Mouse (Mus musculus): ENCODE results near the gene Clstn2. TPM values are rescaled to one million over a fixed set of nuclear protein-coding genes. Genes with fewer than 3 reads are reported as not detected.

Gene Clstn2
- total RNA-seq, 2 experiments from 2014 or later: not detected

- ATAC-seq (ENCODE audit: poor library complexity, severe bottlenecking): no peak
Measured at GRCm38 (mm10) chr9:97490591-97491176, 542.3 kb downstream of the Clstn2 start.

GRCm38 (mm10) chr9:97486826-97487225 lies 546.2 kb downstream of the Clstn2 start:
- ATAC-seq (ENCODE audit: poor library complexity, severe bottlenecking): no peak

- no peak for ATAC-seq (ENCODE audit: poor library complexity, severe bottlenecking)
Measured at GRCm38 (mm10) chr9:97481187-97481586, 551.8 kb downstream of the Clstn2 start.

- ATAC-seq (ENCODE audit: poor library complexity, severe bottlenecking): no peak
Measured at GRCm38 (mm10) chr9:97476961-97477360, 556.0 kb downstream of the Clstn2 start.

- no peak for ATAC-seq (ENCODE audit: poor library complexity, severe bottlenecking)
Measured at GRCm38 (mm10) chr9:97476456-97476855, 556.5 kb downstream of the Clstn2 start.

- ATAC-seq (ENCODE audit: poor library complexity, severe bottlenecking): no peak
Measured at GRCm38 (mm10) chr9:97474896-97475295, 558.1 kb downstream of the Clstn2 start.

- ATAC-seq (ENCODE audit: poor library complexity, severe bottlenecking): no peak
Measured at GRCm38 (mm10) chr9:97471014-97471591, 561.9 kb downstream of the Clstn2 start.

- ATAC-seq (ENCODE audit: poor library complexity, severe bottlenecking): no peak
Measured at GRCm38 (mm10) chr9:97460452-97460851, 572.5 kb downstream of the Clstn2 start.

GRCm38 (mm10) chr9:97459745-97460144 lies 573.2 kb downstream of the Clstn2 start:
- no peak for ATAC-seq (ENCODE audit: poor library complexity, severe bottlenecking)

- ATAC-seq (ENCODE audit: poor library complexity, severe bottlenecking): no peak
Measured at GRCm38 (mm10) chr9:97449316-97450050, 583.5 kb downstream of the Clstn2 start.

- no peak for ATAC-seq (ENCODE audit: poor library complexity, severe bottlenecking)
Measured at GRCm38 (mm10) chr9:97439872-97440636, 592.9 kb downstream of the Clstn2 start.

- ATAC-seq (ENCODE audit: poor library complexity, severe bottlenecking): no peak
Measured at GRCm38 (mm10) chr9:97434666-97435065, 598.3 kb downstream of the Clstn2 start.

- ATAC-seq (ENCODE audit: poor library complexity, severe bottlenecking): no peak
Measured at GRCm38 (mm10) chr9:97429885-97430449, 603.0 kb downstream of the Clstn2 start.

GRCm38 (mm10) chr9:97428127-97428526 lies 604.9 kb downstream of the Clstn2 start:
- ATAC-seq (ENCODE audit: poor library complexity, severe bottlenecking): no peak

GRCm38 (mm10) chr9:97420896-97421295 lies 612.1 kb downstream of the Clstn2 start:
- no peak for ATAC-seq (ENCODE audit: poor library complexity, severe bottlenecking)

- ATAC-seq (ENCODE audit: poor library complexity, severe bottlenecking): no peak
Measured at GRCm38 (mm10) chr9:97414876-97415668, 617.9 kb downstream of the Clstn2 start.

GRCm38 (mm10) chr9:97408142-97408541 lies 624.8 kb downstream of the Clstn2 start:
- ATAC-seq (ENCODE audit: poor library complexity, severe bottlenecking): no peak

Measured in megakaryocyte, adult 5-6 weeks (primary cell).